Mouse (Mus musculus) v-Abl transformed pro-B cells (cell line): Measurements from ENCODE around the gene Atp1a2.

Experiments used
- in situ Hi-C, 2 experiments: fragments of 400-800 bp; cut with MboI; formaldehyde crosslinking; loops; one replicate each; pipeline ENCODE4 v1.15.1; 2025; ENCODE audit not compliant: unreplicated experiment in 2 of 2

Gene Atp1a2

DNA sequence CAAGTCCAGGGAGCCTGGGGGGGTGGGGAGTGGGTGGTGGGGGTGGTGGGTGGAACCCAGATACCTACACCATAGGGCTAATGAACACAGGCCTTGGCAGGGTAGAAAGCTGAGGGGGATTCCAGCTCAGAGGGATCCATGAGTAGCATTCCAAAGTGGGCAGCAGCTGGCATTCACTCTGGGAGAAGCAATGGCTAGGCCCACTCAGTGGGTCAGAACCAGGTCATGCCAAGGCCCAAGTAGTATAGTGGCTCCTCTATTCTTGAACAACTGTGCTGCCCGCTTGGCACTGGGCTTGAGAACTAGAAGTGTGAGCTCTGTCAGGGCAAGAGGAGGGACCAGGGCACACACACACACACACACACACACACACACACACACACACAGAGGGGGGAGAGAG lies 10.5 kb upstream of the Atp1a2 start:
- in situ Hi-C loops, result loop anchor here (5.0 to 10.0 kb wide), 2 partner anchors 54 to 91 kb away; partner anchors contain the start of genes Atp1a4 (in 1 of the 2) and Casq1 (in 1 of the 2)

DNA sequence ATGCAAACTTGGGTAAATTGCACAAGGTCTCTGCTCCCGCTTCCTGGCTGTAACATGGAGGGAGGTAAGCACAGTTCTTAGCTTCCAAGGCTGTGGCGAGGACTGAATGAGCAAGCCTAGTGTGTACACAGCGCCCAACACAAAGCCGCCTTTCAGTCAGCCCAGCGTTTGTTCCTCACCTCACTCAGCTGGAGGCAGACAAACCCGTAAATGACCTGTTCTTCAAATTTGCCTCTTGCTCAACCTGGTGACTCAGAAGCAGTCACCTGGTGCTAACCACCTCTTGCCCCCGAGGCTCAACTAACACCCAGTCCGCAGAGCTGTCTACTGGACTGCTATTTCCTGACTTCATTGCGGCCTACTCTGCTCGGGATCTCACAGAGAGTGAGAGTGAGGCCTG lies 10.1 kb upstream of the Atp1a2 start:
- in situ Hi-C loops, result loop anchor here (5.0 to 10.0 kb wide), 2 partner anchors 53 to 91 kb away; partner anchors contain the start of genes Atp1a4 (in 1 of the 2) and Casq1 (in 1 of the 2)

DNA sequence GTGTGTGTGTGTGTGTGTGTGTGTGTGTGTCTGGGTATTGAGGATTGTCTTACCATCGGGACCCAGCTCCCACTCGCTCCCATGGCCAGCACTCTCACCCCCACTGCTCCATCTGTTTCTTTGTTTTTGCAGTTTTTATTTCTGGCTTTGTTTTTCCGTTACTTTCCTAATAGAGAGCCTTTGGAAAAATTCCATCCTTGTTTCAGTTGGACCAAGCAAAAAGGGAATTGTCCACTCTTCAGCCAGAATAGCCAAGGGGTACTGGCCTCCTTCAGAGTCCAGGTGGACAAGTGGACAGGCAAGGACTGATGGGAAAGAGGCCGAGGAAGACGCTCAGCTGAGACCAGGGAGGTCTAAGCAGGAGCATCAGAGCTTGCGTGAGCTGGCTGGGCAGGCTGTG lies 9.0 kb upstream of the Atp1a2 start:
- in situ Hi-C loops, result loop anchor here (5.0 to 10.0 kb wide), 2 partner anchors 52 to 90 kb away; partner anchors contain the start of genes Atp1a4 (in 1 of the 2) and Casq1 (in 1 of the 2)

DNA sequence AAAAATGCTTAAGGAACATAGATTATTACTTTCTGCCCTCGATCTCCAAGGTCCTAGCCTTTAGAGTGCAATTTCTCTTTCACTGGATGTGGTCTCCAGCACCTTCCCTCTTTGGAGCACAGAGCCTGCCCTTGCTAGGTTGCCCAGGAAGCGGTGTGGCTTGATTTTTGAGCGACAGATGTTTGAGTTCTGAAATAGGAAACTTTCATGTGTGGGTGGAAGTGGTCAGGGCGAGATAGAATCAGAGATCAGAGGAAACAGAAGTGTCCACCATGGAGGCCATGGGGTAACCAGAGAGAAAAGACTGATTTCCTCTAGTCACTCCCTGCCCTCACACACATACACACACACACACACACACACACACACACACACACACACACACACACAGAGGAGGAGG lies 8.3 kb upstream of the Atp1a2 start:
- in situ Hi-C loops, result loop anchor here (5.0 to 10.0 kb wide), 2 partner anchors 51 to 89 kb away; partner anchors contain the start of genes Atp1a4 (in 1 of the 2) and Casq1 (in 1 of the 2)

DNA sequence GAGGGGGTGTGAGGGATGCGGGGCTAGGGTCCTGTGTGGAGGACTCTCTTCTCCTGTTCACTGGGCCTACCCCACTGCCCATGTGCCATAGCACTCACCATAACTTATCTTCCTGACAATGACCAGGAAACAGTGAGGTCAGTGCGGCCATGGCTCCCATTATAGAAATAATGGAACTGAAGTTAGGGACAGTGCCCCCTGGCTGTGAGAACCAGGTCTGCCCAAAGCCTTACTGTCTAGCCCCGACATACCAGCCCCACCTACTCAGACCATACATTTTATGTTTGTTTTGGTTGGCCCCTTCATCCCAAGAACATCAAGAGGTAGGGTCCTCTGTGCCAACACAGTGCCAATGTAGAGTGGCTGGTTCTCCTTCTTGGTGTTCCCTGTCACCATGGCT lies 7.8 kb upstream of the Atp1a2 start:
- in situ Hi-C loops, result loop anchor here (5.0 to 10.0 kb wide), 2 partner anchors 51 to 88 kb away; partner anchors contain the start of genes Atp1a4 (in 1 of the 2) and Casq1 (in 1 of the 2)

DNA sequence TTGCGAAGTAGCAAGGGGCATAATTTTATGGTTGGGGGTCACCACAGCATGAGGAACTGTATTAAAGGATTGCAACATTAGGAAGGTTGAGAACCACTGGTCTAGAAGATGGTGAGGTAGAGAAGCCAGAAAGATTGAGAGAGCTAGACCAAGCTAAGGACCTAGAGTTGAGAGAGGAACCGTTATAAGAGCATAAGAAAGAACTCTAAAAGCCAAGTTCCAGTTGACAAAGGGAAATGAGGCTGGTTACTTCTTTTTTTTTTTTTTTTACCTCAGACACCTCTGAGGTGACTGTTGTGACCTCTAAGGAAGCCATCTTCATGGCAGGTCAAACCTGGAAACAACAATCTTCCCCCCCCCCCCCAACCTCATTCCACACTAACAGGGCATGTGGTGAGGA lies 7.3 kb upstream of the Atp1a2 start:
- in situ Hi-C loops, result loop anchor here (5.0 to 10.0 kb wide), 2 partner anchors 50 to 88 kb away; partner anchors contain the start of genes Atp1a4 (in 1 of the 2) and Casq1 (in 1 of the 2)

DNA sequence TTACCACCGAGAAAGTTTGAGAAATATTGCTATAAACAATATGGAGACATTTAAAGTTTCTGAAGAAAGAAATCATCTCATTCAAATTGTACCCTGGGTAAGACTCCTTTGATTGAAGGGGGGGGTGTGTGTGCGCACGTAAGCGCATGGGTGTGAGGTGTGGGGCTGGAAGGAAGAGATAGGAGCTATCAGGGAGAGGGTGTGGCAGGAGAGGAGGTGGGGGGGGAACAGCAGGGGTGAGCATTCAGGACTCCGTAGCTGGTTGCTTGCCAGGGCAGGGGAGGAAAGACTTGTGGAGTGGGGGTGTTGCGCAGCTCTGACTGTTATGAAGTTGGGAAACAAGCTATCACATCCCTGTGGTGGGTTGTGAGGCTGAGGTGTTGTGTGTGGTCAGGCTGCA lies 6.6 kb upstream of the Atp1a2 start:
- in situ Hi-C loops, result loop anchor here in 1 of 2 experiments (10.0 kb wide), 1 partner anchor 50 kb away; the partner anchor contains the start of gene Atp1a4

DNA sequence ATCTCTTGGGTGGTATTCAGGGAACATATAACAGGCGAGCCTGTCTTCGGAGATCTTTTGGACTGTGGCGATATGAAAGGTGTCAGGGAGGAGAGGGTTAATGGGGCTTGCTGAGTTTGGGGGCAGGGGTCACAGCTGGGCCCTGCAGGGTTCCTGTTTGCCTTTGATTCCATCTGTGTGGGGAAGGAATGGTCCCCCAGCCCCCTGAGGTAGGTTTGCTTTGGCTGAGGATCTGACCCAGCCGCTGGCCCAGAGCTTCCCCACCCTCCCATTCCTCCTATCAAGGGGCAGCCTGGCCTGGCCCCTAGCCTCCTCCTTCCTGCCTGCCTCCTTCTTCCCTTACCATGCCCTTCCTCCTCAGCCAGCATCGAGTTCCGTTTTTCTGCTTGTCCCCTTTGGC lies 5.0 kb upstream of the Atp1a2 start:
- in situ Hi-C loops, result loop anchor here in 1 of 2 experiments (10.0 kb wide), 1 partner anchor 48 kb away; the partner anchor contains the start of gene Atp1a4

DNA sequence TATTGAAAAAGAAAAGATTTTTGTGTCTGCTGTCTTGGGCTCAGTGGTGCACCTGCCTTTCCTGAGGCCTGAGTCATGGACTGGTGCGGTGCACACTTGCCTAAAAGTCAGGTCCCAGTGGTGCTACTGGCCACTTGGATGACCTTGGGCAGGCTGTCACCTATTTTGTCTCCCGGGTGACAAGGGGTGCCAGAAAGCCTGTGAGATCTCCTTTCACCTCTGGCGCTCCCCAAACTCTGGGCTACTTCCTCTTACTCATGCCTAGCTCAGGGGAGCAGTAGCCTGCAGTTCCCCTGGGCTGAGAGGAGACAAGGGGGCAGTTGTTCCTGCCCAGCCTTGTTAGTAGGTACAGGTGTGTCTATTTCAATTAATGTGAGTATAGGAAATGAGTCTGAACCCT lies 4.4 kb upstream of the Atp1a2 start:
- in situ Hi-C loops, result loop anchor here in 1 of 2 experiments (10.0 kb wide), 1 partner anchor 48 kb away; the partner anchor contains the start of gene Atp1a4

DNA sequence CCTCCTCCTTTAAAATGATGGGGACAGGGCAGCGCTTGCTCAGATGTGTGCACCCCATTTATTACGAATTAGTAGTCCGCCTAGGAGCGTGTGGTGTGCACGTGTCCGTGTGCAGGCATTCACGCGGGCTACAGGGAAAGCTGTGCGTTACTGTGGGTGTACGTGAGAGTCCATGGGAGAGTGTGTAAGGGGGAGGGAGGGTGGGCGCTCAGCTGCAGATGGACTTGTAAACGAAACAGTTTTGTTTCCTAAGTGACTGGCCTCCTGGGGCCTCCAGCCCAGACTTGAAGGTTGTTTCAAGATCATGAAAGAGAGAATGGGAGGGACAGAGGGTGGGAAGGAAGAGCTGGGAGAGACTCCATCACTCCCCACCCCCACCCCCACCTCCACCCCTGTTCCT lies 3.3 kb upstream of the Atp1a2 start:
- in situ Hi-C loops, result loop anchor here in 1 of 2 experiments (10.0 kb wide), 1 partner anchor 46 kb away; the partner anchor contains the start of gene Atp1a4

DNA sequence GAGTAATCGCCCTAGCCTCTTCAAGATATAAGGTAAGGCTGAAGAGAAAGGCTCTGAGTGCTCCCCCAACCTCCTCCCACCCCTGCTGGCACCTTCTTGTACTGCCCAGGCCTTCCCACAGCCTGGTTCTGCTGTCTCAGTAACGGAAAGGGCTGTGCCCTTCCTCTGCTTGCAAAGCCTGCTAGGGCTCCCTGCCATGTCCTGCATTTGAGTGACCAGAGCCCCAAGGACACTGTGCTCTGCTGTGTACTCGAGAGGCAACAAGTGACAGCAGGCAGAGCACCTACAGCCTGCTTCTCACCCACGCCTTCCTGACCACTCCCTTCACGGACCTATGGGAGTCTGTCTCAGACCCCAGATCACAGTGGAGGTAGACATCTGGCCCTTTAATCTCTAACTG lies 2.4 kb upstream of the Atp1a2 start:
- in situ Hi-C loops, result loop anchor here in 1 of 2 experiments (10.0 kb wide), 1 partner anchor 45 kb away; the partner anchor contains the start of gene Atp1a4

DNA sequence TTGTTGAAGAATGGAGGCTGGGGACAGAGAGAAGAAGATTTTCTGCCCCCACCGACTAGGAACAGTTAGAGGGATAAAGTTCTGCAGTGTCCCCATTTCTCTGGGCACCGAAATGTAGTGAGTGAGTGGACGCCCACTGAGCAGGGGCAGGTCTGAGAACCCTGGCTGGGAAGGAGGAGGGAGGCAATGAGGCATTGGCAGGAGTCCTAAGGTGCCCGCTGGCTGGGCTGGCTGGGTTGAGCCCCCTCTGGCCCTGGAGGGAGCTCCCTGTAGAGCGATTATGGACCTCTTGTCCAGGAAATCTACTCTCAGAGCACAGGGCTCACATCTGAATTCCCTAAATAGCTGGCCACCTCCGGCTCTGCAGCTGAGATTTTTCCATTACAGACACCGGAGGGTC lies 1.7 kb upstream of the Atp1a2 start:
- in situ Hi-C loops, result no loop called here

DNA sequence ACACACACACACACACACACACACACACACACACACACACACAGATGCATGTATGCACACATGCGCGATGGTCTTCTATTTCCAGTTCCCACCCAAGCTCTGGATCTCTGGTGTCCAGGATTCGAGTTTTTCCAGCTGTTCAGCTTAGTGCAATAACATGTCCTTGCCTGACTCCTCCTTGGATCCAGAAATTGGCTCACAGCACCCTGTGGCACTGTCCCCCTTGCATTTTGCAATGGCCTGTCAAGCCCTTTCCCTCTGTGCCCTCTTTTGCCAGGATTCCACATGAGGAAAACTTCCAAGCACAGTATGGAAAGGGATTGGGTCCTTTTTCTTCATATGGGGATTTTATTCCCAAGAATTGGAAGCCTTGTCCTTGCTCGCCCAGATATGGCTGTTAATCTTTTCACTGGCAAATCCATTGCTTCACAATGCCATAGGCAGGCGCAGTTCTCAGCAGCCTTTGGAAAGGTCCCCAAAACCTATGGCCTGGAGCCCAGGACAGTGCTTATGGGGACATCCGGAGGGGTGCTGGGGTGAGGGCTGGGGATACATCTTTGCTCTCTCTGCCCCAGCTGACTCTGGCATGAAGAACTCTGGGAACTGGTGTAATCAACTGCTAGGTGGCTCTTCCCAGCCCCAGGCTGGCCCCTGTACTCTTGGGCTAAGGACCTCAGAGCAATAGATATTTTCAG lies 901 bp downstream of the Atp1a2 start:
- in situ Hi-C loops, result no loop called here

DNA sequence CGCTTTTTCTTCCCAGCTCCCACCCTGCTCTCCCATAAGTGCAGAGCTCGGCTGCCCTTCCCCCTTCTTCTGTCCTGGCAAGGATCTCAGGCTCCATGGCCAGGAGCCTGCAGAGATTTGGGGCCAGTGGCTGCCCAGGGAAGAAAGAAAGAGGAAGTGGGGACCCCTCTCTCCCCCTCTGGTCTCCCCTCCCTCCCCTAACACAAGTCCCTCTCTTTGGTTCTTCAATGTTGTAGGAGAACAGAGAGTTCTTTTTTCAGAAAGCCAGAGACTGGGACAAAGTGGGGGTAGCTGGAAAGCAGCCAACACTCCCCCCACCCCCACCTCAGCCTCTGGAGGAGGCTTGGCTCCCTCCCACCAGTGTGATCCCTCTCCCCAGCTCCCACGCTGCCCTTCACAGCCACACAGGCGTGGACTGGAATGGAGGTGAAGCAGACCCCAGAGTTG lies 2.1 kb downstream of the Atp1a2 start:
- in situ Hi-C loops, result no loop called here

DNA sequence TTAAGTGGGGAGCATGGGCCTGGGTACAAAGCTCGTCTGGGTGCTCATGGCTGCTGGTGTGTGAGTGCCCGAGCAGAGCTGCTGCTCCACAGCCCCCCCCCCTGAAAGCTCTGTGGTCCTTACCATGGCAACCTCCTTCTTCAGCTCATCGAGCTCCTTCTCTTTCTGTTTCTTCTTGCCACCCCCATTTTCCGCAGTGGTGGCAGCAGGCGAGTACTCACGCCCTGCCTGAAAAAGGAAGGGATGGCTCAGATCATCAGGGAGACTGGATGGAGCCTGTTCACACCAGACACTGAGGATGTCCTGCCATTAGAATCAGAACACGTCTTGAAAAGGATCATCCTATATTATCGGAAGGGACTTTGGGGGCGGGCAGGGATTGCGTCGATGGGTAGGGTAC lies 4.4 kb downstream of the Atp1a2 start:
- in situ Hi-C loops, result loop anchor here in 1 of 2 experiments (5.0 kb wide), 1 partner anchor 71 kb away; no protein-coding TSS in a partner anchor

DNA sequence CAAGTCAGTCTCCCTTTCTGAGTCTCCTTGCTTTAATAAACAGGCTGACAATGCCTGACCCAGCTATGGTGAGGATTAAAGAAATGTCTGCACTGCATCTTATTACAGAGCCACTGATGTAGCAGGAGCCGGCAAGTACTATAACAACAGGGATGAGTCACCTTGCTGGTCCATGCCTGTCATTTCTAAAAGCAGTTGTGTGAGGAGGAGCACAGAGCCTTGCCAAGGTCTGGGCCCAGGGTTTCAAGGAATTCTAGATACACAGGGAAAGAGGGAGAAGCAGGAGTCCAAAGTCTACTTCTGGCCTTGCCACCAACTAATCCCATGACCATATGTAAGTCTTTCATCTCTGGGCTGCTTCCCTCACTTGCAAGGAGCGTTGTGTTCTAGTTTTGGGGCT lies 5.0 kb downstream of the Atp1a2 start:
- in situ Hi-C loops, result loop anchor here in 1 of 2 experiments (5.0 kb wide), 1 partner anchor 71 kb away; no protein-coding TSS in a partner anchor

DNA sequence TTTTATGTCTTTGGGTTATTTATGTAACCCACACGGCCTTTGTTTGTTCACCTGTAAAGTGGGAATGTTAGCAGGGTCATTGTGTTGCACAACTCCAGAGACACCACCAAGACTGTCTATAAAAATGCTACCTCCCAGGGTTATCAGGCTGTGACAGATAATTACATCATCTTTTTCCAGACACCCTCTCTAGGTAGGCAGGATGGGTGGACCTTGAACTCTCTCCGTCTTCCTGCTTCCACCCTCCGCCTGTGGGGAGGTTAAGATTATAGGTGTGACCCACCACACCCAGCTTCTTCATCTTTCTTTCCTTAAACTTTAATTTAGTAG lies 8.3 kb downstream of the Atp1a2 start:
- in situ Hi-C loops, result no loop called here

DNA sequence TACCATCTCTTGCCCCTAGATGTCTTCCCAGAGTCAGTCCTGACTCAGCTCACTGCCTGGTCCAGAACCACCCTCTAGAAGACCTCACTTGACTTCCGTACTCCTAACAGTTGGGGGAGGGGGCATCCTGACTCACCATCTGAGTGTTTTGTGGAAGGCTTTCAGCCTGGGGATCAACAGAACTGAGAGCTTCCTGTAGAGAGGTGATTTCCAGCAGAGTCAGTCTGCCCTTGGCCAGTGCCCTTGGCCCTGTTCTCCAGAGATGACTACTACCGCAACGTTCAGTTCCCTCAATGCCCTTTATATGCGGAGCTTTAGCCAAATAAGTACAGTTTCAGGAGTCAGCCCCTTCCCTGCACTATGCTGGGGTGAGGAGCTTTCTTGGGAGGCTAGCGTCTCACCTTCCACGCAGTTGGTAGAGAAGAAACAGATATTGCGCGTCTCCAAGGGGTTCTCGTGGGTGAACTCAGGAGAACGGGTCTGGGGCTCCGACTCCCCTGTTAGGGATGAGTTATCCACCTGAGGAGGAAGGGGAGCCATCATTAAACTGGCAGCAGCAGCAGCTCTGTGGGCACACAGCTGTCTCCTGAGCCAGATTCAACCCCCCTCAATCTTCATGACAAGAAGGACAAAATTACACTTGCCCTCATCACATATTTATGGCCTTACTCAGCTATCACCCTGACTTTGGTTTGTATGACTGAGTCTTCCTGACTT lies 8.8 kb downstream of the Atp1a2 start:
- in situ Hi-C loops, result no loop called here

DNA sequence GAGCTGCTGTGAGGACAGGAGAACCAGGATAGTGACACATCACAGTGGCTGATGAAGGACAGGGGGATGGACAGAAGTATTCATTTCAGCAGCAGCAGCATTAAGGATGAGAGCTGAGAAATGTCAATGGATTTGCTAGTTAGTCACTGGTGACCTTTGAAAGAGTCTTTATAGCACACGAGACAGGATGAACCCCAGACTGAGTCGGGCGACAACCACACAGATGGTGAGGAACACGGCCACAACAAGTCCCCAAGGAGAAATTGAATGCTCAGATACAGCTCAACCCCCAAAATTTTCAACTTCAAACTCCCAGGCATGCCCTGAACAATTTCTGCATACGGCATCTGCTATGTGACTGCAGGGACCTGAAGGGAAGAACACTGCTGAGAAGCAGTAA lies 11.1 kb downstream of the Atp1a2 start:
- in situ Hi-C loops, result no loop called here

DNA sequence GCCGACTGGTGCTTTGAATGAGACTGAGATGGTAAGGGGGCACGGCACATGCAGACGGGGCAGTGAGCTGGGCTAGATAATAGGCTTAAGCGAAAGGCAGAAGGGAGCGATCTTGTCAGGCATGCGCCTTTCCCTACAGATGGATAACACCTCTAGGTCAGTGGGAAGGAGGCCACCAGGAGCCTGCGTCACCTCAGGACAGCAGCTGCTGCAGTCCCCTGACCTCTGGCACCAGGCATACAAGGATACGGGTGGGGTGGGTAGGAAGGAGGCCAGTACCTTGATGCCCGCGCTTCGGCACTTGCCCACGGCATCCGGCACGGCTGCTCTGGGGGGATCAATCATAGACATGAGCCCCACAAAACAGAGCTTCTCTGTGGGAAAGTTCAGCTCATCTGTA lies 13.6 kb downstream of the Atp1a2 start:
- in situ Hi-C loops, result no loop called here

DNA sequence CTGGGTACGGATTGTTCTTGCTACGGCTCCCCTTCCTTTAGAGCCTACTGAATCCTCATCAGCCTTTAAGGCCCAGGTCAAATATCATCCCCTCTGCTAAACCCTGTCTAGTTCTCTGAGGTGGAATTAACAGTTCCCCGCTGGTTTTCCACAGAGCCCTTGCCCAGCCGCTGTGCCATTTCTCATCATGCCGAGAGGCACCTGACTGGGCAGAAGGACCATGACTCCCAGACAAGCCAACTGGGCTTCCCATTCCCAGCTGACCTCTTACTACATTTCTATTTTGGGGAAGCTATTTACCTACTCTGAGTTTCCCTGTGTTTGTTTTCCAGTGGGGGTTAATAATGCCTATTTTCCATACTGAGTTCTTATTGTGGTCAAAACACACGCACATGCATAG lies 14.8 kb downstream of the Atp1a2 start:
- in situ Hi-C loops, result no loop called here
